Mouse (Mus musculus) left cerebral cortex, postnatal 4 days (tissue): ENCODE measurements around the gene Txk. TPM values are rescaled to one million over a fixed set of nuclear protein-coding genes. Genes with fewer than 3 reads are reported as not detected.

Experiments used
- DNase-seq: peaks from one replicate; pipeline ENCODE4 v3.0.0-alpha.2; 2022
- intact Hi-C: fragments of 180-260 bp; cut with DNase I; formaldehyde crosslinking; loops from one replicate; pipeline ENCODE4 v1.15.1; 2025
- total RNA-seq, 2 experiments: library from RNA; stranded (reverse); gene quantifications; 2 replicates each; pipeline ENCODE4 v1.2.3; 2021

Txk gene
- total RNA-seq, 2 experiments from 2014 or later = 0.18 to 0.40 TPM

DNA sequence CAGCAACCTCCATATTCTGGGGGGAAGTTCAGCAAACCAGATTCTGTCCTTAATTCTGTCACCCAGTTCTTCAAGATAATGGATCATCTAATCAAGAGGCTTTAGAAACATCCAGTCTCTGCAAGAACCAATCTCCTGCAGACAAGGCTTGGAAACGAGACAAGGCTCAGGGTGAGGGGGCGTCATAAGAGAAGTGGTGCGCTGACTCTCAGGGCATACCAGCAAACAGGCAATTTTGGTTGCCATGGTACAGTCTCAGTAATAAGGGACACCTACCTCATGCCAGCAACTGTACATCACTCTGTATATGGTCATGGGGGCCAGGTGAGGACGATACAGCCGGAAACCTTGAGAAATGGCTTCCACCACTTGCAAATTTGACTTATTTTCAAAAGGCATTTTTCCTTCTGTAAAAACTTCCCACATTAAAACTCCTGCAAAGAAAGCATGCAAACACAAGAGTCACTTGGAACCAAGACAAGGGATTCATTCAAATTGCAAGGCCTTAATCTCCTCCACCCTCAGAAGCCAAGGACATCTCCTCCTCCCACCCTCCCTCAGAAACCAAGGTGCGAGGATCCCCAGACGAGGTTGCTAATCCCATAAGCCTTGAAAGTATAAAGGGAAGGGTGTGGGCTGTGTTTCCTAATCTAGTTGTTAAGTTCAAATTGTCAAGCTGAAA lies 53.6 kb downstream of the Txk start:
- intact Hi-C loops = no loop called here
- peak; percentile 15 for DNase-seq

DNA sequence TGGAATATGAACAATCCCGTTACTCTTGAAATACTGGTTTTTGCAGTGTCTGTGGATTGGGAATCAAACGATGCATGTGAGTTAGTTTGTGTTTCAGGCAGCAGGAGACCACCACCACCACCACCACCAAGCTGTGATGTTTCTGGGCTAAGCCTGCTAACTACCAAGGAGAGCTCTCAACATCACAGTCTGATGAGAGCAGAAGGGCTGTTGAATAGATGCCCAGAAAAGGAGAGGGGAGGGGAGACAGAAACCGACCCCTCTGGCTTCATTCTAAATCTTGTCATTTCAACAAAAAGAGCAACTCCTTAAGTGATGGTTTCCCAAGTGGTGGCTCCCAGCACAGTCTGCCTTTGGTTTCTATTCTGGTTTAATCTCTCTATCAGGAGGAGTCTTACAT lies 54.2 kb downstream of the Txk start:
- peak; percentile 64 for DNase-seq
- intact Hi-C loops = no loop called here

DNA sequence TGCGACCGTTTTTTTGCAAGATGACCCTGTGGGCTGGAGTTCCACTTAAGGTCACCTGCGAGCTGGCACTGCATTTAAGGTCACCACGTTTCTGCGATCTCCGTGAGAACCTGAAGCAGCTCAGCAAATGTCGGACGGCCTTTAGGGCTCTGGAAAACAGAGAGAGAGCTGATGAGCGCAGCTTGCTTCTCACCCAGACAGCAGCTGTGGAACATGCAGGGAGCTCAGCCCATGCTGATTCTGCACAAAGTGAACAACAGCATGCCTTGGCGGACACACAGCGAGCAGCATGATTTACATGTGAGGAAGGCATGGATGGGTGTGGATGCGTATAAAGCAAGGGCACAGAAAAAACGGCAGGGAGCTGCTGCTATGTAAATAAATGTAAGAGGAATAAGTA lies 56.1 kb downstream of the Txk start:
- intact Hi-C loops = no loop called here
- peak; percentile 58 for DNase-seq

DNA sequence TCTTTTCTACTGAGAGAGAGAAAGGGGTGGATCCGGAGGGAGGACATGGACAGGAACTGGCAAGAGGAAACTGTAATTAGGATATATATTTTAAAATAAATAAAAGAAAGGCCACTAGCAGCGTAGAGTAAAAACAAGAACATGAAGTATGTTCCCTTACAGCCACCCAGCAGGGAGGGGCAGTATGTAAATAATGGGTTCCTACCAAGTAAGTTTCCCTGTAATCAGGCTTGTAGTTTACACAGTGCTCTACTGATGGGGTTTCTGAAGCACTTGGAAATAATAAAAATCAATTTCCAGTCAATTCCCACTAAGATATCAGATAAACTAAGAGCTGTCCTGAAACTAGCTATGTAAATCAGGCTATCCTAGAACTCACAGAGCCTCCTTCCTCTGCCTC lies 57.9 kb downstream of the Txk start:
- no peak for DNase-seq
- intact Hi-C loops = no loop called here

DNA sequence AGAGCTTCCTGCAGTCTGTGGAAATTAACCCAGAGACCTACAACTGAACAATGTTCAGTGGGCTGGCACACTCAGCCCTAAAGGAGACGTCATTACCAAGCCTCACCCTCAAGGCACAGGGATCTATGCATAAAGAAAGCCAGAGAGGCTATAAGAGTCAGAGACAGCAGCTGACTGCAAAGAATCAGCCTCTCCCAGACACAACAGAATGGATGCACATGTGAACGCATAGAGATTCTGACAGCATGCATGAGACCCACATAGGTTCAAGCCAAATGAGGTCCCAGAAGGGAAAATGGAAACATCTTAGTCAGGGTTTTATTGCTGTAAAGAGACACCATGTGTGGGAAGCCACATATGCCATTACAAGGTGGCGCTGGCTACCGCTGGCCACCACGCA lies 62.1 kb downstream of the Txk start:
- intact Hi-C loops = no loop called here
- no peak for DNase-seq

DNA sequence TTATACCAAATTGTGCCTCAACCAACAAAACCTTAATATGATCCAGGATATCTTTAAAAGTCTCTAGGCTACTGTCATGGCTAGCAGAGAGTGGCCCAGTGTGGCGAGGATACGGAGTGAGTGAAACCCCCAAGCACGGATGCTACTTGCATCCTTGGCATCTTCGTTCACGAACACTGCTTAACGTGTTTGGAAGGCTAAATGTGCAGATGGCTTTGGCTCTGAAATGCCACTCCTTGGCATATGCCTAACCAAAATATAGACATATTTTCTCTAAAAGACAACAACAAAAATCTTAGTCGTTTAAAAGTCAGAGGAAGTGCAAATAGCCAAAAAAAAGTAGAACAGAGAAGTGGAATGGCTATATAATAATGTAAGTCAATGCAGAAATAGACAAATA lies 63.0 kb downstream of the Txk start:
- intact Hi-C loops = no loop called here
- DNase-seq = no peak

DNA sequence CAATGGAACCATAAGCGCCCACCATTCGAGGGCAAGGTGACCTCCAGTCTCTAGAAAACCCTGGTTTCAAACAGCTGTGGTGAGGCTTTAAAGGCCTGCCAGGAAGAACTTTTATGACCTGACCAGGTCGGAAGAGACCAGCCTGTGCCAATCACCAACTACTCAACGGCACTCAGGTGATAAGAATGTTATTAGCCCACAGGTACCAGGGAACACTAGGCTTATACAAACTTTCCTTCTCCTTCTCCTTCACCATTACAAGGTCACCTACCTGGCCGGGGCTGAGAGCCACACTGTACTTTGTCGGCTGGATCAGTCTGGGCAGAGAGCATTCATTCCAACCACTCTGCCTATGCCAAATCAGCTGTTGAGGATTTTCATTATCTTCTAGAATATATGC lies 71.1 kb downstream of the Txk start:
- intact Hi-C loops = no loop called here
- no peak for DNase-seq

DNA sequence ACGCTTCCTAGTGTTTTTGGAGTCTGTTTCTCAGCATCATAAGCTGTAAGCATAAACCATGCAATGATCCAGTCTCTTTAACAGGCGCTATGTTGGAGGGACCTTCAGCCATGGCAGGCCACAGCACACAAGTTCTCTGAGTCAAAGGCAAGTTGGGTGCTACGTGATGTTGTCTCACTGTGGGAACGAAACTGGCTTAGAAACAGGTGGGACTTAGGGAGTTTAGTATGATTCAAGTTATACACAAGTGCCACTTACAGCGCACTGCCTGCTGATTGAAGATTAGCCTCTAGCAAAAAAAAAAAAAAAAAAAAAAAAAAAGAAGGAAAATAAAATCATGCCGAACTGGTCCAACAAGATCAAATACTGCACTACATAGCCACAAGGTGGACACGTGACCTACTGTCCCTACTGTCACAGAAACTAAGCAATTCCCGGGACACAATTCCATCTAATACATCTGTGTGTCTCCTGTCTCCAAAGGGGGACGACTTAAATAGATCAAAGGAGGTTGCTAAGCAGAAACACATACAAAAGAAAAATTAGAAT lies 77.5 kb downstream of the Txk start:
- DNase-seq = no peak
- intact Hi-C loops = no loop called here

DNA sequence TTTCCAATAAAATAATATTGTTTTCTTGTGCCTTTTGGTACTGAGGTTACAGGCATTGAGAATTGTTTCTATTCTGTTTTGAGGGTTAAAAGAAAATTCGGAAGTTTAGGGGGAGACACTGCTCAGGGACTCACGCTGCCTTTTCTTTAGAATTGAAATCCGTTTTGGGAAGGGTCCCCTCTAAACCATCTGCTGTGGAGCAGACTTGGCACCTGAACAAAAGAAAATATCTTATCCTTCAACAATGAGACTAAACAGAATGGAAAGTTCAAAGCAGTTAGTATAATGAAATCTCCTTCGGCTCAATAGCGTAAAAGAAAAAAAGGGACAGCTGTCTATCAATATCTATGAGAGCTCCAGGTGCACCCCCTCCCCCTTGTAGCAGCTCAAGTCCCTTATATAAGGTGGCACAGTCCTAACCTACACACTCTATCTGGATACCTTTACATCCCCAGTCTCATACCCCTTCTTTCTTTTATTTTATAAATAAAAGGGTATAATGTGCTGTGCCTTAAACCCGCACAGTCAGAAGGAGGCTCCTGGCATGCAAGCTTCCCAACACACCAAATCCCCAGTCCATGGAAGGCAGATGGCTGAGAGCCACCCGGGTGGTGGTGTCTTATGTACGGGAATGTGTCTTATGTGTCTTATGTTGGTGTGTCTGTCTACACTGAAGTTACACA lies 81.4 kb downstream of the Txk start:
- no peak for DNase-seq
- intact Hi-C loops = no loop called here

DNA sequence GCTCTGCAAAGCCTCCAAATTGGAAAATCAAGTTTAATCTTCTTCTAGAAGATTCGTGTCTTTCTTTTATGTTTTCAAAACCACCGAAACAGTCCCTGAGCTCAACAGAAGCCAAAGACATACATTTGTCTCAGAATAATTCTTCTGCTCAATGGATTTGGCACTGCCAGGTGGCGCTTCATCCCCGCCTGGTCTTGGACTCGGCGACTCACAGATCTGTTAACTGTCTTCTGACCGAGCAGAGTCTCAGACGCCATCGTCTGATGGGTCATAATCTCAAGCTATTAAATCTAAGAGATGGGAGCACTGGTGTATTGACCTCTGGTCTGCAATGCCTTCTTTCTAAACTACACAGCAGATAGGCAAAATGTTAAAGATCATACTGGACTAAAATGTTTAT lies 84.2 kb downstream of the Txk start:
- intact Hi-C loops = no loop called here
- peak; percentile 61 for DNase-seq

DNA sequence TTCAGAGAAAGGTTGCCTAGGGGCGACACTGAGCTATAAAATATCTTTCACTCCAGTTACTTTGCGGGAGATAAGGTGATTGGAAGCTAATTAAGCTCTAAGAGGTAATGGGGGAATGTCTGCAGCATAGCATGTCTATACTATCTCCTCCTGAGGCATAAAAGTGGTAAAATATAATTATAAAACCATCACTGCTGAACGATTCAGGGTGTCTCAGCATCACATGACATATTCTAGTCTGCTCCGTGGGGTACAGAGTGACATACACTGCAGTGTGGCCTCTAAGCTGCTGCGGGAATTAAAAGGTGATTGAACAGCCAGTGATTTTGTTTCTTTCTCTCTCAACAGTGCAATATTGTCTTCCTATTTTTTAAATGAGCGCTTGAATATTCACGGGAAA lies 86.1 kb downstream of the Txk start:
- DNase-seq = no peak
- intact Hi-C loops = no loop called here

DNA sequence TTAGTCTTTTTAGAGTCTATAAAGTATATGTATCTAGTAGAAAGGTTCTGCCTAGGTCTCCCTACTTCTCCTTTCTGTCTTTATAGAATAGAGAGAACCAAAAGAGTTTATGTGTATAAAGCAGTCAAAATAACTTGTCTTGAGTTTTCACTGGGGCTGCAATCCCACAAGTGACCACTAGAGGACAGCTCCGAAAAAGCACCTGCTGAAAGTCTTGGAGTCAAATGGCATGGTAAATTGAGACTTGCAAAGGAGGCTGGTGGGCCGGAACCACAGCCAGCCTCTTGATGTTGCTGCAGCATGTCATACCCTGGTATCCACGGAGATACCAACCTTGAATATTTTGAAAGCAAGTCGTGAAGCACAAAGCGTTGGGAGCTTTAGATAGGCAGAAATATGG lies 87.3 kb downstream of the Txk start:
- intact Hi-C loops = no loop called here
- peak; percentile 52 for DNase-seq

DNA sequence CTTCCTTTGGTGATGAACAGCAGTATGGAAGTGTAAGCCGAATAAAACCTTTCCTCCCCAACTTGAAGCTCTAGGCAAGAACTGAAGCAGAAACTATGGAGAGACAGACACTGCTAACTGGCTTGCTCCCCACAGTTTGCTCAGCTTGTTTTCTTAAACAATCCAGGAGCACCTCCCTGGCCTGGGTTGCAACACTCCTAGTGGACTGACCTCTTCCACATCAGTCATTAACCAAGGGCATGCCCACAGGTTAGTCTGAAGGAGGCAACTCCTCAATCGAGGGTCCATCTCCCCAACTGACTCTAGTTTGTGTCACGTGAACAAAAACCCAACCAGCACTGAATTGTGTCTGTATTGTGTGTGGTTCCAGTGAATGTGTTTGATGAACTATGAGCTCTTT lies 87.7 kb downstream of the Txk start:
- no peak for DNase-seq
- intact Hi-C loops = no loop called here

DNA sequence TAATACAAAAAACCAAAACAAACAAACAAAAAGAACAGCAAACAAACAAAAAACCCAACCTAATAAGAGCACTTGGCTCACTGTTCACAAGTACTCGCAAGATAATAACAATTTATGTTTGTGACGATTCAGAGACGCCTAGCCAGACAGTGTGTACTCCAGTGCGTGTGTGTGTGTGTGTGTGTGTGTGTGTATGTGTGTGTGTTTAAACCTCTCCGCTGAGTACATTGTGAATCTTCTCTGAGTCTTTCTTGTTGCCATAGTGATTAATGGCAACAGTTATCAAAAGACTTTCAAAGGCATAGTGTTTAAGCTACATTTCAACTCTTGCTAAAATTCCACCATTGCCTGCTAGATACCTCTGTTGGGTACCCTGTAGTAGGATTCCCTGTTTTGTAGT lies 88.5 kb downstream of the Txk start:
- intact Hi-C loops = no loop called here
- no peak for DNase-seq

DNA sequence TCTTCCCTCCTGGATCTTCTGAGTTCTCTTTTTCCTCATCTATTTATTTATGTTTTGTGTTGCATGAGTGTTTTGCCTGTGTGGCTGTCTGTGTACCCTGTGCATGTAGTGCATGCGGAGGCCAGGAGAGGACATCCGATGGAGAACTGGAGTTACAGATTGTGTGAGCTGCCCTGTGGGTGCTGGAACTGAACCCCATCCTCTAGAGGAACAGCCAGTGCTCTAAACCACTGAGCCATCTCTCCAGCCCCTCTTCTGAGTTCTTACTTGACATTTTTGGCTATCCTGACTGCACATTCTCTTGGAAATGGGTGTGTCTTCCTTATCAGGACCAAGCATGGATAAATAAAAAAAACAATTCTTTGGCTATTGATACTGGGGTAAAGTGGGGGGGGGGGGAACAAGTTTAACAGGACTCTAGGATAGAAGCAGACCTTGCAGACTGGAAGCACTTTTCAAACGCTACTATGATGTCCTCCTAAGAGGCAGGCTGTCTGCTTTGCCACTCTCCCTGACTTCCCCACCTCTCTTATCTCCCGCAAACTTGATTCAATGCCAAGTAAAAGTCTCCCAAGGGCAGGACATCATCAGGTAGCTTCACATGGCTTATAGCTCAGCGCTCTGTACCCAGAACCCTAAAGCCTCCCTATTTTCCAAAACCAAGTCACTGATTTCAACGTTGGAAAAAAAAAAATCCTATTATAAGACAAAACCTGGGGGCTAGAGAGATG lies 91.4 kb downstream of the Txk start:
- DNase-seq = no peak
- intact Hi-C loops = no loop called here

DNA sequence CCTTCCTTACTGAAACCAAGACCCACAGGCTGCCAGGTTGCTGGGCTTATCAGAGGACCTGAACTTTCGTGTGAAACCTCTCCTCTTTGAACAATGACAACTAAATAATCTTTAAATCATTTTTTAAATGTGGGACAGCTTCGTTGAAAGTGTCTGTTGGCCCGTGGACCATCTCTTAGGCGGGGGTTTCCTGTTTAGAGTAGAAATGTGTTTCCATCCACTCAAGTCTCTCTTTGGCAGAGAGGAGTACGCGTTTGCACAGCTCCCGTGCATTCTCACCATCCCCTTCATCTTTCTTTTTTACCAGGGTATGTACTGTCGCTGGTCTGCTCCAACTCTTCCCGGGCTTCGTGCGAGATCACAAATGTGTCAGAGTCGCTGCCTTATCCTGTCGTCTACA lies 94.2 kb downstream of the Txk start:
- intact Hi-C loops = no loop called here
- no peak for DNase-seq

DNA sequence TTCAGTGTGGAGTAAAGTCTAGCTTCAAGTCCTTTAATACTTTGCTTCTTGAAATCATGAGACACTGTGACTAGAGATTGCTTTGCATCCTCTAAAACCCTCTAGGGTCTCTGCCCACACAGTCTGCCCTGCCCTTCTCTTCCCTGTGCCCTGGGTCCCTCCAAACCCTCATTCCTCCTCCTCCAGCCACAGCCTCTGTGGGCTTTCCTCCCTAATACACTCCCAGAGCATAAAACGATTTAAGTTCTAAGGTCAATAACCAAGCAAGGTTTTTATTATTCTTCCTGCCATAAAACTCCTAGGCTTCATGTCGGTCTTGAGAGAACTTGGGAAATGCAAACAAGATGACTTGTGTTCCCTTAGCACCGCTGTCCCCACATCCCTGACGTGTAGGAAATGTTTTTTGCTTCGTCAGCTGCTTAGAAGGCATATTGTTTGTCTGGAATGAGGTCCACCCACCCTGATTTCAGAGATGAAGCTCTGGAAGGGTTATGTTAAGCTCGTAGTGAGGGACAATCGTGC lies 96.2 kb downstream of the Txk start:
- DNase-seq = no peak
- intact Hi-C loops = no loop called here

DNA sequence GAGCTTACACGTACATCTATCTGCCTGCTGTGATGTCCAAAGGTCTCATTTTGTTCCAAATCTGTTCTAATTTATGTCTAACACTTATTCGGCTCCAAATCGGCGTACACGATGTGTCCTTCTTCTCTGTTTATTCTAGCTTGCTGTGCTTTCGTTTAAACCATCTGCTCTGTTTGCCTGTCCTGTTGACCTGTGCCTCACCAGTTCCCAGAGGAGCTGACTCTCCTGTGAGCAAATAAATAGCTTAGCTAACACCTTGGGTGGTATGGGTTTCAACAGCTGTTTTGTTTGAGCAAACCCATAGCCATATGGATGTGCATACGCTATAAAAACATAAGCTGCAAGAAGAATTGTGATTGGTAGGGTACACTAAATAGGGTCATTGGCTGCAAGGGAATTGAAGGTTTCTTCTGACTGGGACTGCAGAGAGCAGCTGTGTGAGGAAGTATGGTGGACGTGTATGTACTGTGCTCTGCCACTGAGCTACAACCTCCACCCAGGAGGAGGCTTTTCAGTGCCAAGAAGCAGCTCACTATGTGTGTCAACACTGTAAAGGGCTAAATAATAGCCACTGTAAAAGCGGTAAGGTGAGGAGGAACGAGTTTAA lies 99.4 kb downstream of the Txk start:
- intact Hi-C loops = no loop called here
- DNase-seq = no peak

DNA sequence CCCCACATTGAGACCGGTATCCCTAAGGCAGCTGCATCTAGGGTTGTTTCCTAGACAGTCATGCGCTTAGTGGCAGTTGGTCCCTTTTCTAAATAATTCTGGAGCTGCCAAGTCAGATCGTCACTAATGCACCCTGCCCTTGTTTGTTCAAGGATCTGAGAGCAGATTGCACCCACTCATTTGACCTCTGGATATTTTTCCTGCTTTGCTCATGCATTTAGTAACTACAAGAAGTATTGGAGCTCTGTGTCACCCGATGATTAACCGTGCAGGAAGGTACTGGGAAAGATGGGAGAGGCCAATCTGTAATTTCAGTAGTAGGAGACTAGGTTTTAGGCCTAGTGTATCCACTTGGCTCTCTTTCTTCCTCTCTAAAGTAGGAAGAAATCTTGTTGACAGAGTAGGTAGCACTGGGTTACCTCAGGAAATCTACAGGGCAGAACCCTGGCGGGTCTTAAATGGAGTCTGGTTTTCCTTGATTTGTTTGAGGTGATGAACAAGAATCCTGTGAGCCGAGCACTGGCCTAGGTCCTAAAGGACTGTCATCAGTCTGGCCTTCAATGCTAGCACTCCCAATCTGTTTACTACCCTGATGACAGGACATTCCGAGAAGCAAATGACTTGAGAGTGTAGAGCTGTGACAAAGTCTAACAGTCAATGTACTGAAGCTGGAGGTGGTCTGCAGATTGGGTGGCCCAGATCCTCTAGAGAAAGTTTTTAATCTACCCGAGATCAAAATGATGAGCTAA lies 103.4 kb downstream of the Txk start:
- no peak for DNase-seq
- intact Hi-C loops = no loop called here

DNA sequence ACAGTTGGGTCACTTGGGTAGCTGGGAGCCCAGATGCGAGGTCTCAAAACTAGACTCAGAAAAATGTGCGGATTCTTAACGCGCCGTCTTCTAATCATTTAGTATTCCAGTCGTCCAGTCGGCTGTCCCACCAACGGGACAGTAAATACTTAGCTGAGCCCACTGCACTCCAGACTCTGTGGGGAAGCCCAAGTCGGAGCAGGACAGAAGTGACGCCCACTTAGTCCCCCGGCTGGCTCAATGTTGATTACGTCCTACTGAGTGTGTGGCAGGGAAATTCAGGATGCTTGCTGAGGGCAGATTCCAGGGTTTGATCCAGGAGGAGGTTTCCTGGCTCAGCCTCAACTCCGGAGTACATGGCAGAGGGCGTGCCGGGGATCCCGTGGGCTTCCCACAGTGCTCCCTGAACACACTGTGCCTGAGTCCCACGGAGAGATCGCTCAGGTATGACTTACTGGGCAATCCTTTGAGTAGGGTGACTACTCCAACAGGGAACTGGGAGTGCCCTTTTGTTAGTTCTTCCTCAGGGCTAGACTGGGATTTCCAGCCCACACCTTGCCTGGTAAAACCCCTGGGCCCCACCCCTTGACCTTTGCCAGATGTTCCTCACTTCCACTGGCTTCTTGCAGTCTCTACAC lies 104.5 kb downstream of the Txk start:
- DNase-seq = no peak
- intact Hi-C loops = no loop called here
